Comparison of ENCODE assay signal across 12 mouse cellular contexts in genomic region chr13:42549021-42549559, GRCm38 (mm10).
DNase-seq lines count a peak whose midpoint lies in the region; ATAC-seq and TF ChIP-seq lines count a peak whose summit lies in the region.
"Had no signal": no experiment of that assay in that cellular context is flagged by ENCODE, and none has a peak within 500 bp of the region (broad histone marks: within the 10 kb centered on the region; RNA-seq: fewer than 3 reads in every experiment).

No protein-coding gene starts in this region.

- no peak for TF ChIP-seq CTCF in embryonic fibroblast, embryonic 13.5 days (IDR thresholded peaks at IDR 0.05; ENCODE audit: borderline replicate concordance, insufficient read depth, low read length)
- no peak for TF ChIP-seq CTCF in kidney, postnatal 0 days (IDR thresholded peaks at IDR 0.05; ENCODE audit: low read depth)

- H3K9ac ChIP-seq in kidney, postnatal 0 days (ENCODE audit: low read depth, low read length), result no peak overlapping the region
- H3K9ac ChIP-seq in midbrain, embryonic 14.5 days (replicated peaks; ENCODE audit: low read length), result no peak overlapping the region

- DNase-seq in adrenal gland, postnatal 10 days, result peak; percentile 9
- DNase-seq in adrenal gland, adult 18-20 months (ENCODE audit: low spot score in 2 of 2), result no peak
- DNase-seq in 3T3-L1 (ENCODE audit: low read depth, low spot score), result peak; percentile 97
- DNase-seq in kidney, postnatal 0 days (ENCODE audit: low spot score), result peak; percentile 47
- DNase-seq in spleen, postnatal 4 days (ENCODE audit: low spot score in 2 of 2), result no peak
- no peak for DNase-seq in cerebellum, postnatal 25 days
- no peak for DNase-seq in midbrain, embryonic 14.5 days
- DNase-seq: B cell, adult 2 months had no signal

- H3K27me3 ChIP-seq in kidney, postnatal 0 days (ENCODE audit: insufficient read depth, low read length), result no peaks in the 10 kb centered on the region
- no peaks in the 10 kb centered on the region for H3K27me3 ChIP-seq in midbrain, embryonic 14.5 days (ENCODE audit: control insufficient read depth, insufficient read depth, low read length)
- H3K27me3 ChIP-seq: megakaryocyte, embryonic 14.5 days had no signal

- WGBS in kidney, postnatal 0 days, result 55% methylated on average over 5 of the region's 5 CpGs
- WGBS in midbrain, embryonic 14.5 days, result 74% methylated on average over 5 of the region's 5 CpGs

- H3K4me2 ChIP-seq in kidney, postnatal 0 days (ENCODE audit: low read length), result no peak overlapping the region
- H3K4me2 ChIP-seq in midbrain, embryonic 14.5 days (ENCODE audit: low read length), result no peak overlapping the region

- TF ChIP-seq POLR2A in embryonic fibroblast, embryonic 13.5 days (IDR thresholded peaks at IDR 0.05; ENCODE audit: low read depth, low read length), result no peak

- H3K4me1 ChIP-seq in embryonic fibroblast, embryonic 13.5 days (ENCODE audit: control insufficient read depth, insufficient read depth, low read length), result peaks cover 14% of the 10 kb centered on the region
- H3K4me1 ChIP-seq in kidney, postnatal 0 days (replicated peaks; ENCODE audit: insufficient read depth, low read length), result no peaks in the 10 kb centered on the region
- no peaks in the 10 kb centered on the region for H3K4me1 ChIP-seq in midbrain, embryonic 14.5 days (ENCODE audit: control insufficient read depth, insufficient read depth, low read length)
- H3K4me1 ChIP-seq: megakaryocyte, embryonic 14.5 days had no signal

- H3K9me3 ChIP-seq in kidney, postnatal 0 days (replicated peaks; ENCODE audit: low read length), result no peaks in the 10 kb centered on the region
- no peaks in the 10 kb centered on the region for H3K9me3 ChIP-seq in midbrain, embryonic 14.5 days (ENCODE audit: control insufficient read depth, low read length)
- H3K9me3 ChIP-seq: megakaryocyte, embryonic 14.5 days had no signal

- no peaks in the 10 kb centered on the region for H3K36me3 ChIP-seq in kidney, postnatal 0 days (ENCODE audit: insufficient read depth, low read length)
- no peaks in the 10 kb centered on the region for H3K36me3 ChIP-seq in midbrain, embryonic 14.5 days (ENCODE audit: control insufficient read depth, insufficient read depth, low read length)

- H3K4me3 ChIP-seq in embryonic fibroblast, embryonic 13.5 days (ENCODE audit: insufficient read depth, low read length), result no peak overlapping the region
- no peak overlapping the region for H3K4me3 ChIP-seq in kidney, postnatal 0 days (replicated peaks; ENCODE audit: low read depth, low read length)
- no peak overlapping the region for H3K4me3 ChIP-seq in midbrain, embryonic 14.5 days (replicated peaks; ENCODE audit: low read depth, low read length)
- H3K4me3 ChIP-seq: megakaryocyte, embryonic 14.5 days had no signal

- peak overlapping the region; percentile 99 for H3K27ac ChIP-seq in embryonic fibroblast, embryonic 13.5 days (ENCODE audit: insufficient read depth, low read length)
- H3K27ac ChIP-seq in kidney, postnatal 0 days, result no peak overlapping the region
- no peak overlapping the region for H3K27ac ChIP-seq in midbrain, embryonic 14.5 days (replicated peaks; ENCODE audit: low read depth, low read length)

- ATAC-seq in kidney, postnatal 0 days (replicated peaks; ENCODE audit: low FRiP score, low read depth), result no peak
- no peak for ATAC-seq in midbrain, embryonic 14.5 days (ENCODE audit: low FRiP score, low TSS enrichment)
- ATAC-seq: activated CD4-positive, CD25-positive, alpha-beta regulatory T cell, adult 4 months; inflammation-experienced regulatory T-cells, adult 6 months had no signal

Comparison
In these comparisons a context has a peak if more than half of its experiments do, and no peak if none do; other contexts are left out.
1. DNase-seq: peak in adrenal gland, postnatal 10 days (single experiment), 3T3-L1 (single experiment) and kidney, postnatal 0 days (single experiment); none in adrenal gland, adult 18-20 months (0 of 2), spleen, postnatal 4 days (0 of 2), cerebellum, postnatal 25 days (0 of 2) and midbrain, embryonic 14.5 days (single experiment).